Mouse (Mus musculus) cerebellum, postnatal 14 days (tissue): ENCODE data around the gene Gm44596.
"Not testable (repeated sequence)": the region's sequence is repeated elsewhere in the genome, so short reads cannot be mapped to it uniquely, and the experiment has no call there.

Source experiments
- DNase-seq, 2 experiments: peaks; one replicate each; pipeline ENCODE4 v3.0.0; 2021; ENCODE audit warnings: mixed read lengths in 2 of 2

The Gm44596 gene

DNA sequence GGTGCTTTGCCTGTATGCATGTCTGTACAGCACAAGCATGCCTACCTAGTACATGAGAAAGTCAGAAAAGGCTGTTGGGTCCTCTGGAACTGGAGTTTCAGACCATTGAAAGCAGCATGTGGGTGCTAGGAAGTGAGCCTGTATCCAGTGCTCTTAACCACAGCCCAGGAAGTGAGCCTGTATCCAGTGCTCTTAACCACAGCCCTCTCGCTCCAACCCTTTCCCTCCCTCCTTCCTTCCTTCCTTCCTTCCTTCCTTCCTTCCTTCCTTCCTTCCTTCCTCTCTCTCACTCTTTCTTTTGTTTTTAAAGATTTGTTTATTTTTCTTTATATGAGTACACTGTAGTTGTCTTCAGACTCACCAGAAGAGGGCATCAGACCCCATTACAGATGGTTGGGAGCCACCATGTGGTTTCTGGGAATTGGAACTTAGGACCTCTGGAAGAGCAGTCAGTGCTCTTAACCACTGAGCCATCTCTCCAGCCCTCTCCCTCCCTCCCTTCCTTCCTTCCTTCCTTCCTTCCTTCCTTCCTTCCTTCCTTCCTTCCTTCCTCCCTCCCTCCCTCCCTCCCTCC, 5.4 kb downstream of the Gm44596 start:
- not testable (repeated sequence) for DNase-seq

DNA sequence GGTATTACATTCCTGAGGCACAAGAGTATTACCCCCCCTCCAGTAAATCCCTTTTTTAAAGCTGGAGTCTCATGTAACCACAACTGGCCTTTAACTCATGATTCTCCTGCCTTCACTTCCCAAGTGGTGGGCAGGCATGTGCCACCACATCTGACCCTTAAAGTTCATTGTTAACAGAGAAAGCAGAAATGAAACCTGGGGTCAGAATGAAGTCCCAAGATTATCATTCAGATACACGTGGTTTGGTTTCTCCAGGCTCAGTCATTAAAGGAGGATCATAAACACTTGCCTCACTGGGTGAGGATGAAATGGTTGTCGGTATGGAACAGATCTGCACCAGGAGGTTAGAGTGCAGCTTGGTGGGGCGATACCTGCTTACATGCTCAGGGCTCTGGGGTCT, 6.0 kb downstream of the Gm44596 start:
- no peak for DNase-seq

DNA sequence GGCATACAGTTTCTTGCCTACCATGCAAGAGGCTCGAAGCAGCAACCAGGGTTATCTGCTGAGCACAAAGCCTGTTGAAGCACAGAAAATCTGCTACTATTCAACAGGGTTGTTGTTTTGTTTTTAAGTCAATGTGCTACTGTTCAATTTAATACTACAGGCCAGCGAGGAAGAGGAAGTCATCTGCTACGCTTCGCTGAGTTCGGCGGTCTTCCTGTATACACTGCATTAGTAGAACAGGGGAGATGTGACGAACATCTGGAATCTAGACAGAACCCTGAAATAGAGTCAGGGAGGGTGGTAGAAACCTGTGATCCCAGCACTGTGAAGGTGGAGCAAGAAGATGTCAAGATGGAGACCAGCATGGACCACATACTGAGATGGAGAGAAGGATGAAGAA, 8.4 kb downstream of the Gm44596 start:
- no peak for DNase-seq

DNA sequence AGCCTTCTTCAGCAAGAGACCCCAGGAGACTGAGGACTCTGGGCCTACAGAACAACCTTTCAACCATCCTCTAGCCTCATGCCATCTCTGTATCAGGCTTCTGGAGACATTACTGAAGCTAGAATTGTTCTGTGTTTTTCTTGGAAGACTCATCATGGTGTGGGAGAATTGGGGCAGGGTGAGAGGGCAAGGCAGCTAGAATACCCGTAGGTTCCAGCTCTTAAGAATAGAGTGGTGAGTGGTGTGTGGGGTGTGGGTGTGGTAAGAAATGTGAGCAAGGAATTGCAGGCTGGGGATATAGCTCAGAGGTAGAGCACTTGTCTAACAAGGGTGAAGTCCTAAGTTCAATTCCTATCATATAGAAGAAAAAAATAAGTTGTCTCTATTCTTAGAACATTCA, 9.7 kb downstream of the Gm44596 start:
- no peak for DNase-seq

GRCm38 (mm10) chr6:128389185-128389584, 13.9 kb downstream of the Gm44596 start:
- DNase-seq: no peak

GRCm38 (mm10) chr6:128390683-128391082, 15.4 kb downstream of the Gm44596 start:
- DNase-seq: no peak

- DNase-seq: no peak
Observed at GRCm38 (mm10) chr6:128397574-128398261, 22.4 kb downstream of the Gm44596 start.

- DNase-seq: no peak
Observed at GRCm38 (mm10) chr6:128398996-128399395, 23.7 kb downstream of the Gm44596 start, which contains the start of gene Nrip2. Gene Nrip2, plus strand, starts transcription at chr6:128399296.

- DNase-seq: peak; percentile 75 to 85
Observed at GRCm38 (mm10) chr6:128399421-128400185, 24.3 kb downstream of the Gm44596 start.

DNA sequence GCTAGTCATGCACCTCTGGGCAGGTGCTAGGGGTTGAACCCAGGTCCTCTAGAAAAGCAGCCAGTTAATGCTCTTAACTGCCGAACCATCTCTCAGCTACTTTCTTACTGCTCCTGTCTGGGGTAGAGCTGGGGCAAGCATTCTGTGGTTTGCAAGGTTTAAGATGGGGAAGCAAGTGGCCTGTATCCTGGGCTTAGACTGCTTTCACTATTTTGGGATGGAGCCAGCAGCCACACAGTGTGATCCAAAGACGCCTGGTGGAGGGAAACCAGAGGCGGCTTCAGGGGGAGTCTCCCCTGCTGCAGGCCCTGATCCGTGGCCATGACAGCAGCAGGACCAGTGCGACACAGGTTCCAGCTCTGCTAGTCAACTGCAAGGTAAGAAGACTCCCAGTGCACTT, 29.4 kb downstream of the Gm44596 start:
- DNase-seq: peak in 1 of 2 experiments; percentile 26

- no peak for DNase-seq
Observed at GRCm38 (mm10) chr6:128408544-128409125, 33.3 kb downstream of the Gm44596 start.

DNA sequence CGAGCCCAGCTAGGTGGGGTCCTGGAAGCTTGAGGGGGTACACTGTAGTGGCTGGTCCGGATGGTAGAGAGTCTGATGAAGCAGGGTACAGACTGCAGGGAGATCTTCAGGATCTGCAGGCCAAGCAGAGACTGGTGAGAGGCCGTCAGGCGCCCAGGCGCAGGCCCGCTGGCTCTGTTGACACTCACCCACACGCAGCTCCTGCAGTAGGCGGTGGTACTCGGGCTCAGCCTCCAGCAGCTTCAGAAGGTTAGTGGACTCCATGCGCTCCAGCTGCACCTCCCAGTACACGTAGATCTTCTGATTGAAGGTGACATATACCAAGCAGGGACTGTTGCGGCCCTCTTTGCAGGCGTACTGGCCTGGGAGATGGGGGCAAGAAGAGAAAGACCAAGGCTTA, 35.0 kb downstream of the Gm44596 start:
- no peak for DNase-seq

- DNase-seq: peak; percentile 88 to 92
Observed at GRCm38 (mm10) chr6:128411115-128411514, 35.8 kb downstream of the Gm44596 start.

- DNase-seq: no peak
Observed at GRCm38 (mm10) chr6:128416169-128416568, 40.9 kb downstream of the Gm44596 start.

- no peak for DNase-seq
Observed at GRCm38 (mm10) chr6:128418076-128418475, 42.8 kb downstream of the Gm44596 start.

DNA sequence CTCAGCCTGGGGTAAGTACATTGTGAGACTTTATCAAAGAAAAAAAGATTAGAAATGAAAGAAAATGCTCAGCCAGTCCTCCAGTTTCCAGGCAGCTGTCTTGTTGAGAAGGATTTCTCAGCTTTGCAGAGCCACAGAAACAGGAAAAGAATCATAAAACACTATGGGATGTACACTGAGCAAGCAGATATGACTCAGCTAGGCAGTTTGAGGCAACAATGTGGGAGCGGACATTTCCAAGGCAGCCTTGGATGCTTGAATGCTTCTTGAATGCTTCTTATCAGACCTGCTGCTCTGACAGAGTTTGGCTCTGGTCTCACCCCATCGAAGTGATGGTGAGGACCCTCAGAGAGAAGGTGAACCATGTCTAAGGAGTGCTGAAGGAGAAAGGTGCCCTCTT, 45.7 kb downstream of the Gm44596 start:
- DNase-seq: no peak

DNA sequence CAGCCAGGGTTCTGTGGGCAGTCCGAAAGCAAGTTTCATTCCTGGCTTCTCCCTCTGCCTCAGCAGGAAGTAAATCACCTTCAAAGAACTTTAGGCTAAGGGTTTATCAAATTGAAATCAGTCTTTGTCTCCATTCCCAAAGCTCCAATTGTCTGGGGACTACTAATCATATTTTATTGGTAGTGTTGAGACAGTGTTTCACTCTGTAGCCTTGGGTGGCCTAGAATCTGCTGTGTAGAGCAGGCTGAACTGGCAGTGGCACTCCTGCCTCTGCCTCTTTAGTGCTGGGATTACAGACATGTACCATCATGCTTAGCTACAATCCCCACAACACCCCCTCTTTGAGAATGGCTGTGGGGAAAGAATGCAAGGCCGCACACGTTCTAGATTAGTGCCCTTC, 46.2 kb downstream of the Gm44596 start:
- no peak for DNase-seq

- DNase-seq: peak in 1 of 2 experiments; percentile 41
Observed at GRCm38 (mm10) chr6:128423496-128424268, 48.4 kb downstream of the Gm44596 start.

DNA sequence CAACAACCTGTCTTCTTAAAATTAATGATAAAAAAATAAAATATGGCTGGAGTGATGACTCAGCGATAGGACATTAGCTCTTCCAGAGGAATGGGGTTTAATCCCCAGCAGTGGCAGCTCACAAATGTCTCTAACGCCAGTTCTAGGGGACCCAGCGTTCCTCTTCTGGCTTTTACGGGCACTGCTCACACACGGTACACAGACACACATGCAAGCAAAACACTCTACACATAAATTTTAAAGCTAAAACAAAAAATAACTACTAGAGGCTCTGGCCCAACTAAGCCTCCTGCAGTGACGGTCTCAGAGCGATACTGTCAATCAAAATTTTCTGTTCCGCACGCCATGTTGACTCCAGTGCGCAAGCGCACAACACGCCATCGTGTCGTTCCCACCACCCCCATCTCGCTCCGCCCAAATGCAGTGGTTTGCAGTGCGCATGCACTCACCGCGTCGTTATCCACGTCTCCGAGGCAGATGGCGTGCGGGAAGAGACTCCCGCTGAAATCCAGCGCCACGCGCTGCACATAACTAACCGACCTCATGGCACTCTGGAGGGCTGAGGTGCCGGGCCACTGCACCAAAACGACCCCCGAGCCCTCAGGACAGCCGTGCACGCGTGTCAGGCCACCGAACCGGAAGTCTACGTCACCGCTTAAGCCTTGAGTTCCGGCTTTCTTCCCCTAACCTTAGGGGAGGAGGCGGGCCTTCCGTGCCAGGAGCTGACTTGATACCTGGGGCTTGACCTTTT, 49.1 kb downstream of the Gm44596 start, which contains the start of gene Itfg2:
TSS of gene Itfg2 (minus strand) at position 663 of the 751 bp plus-strand sequence.
- peak; percentile 96 to 97 for DNase-seq

DNA sequence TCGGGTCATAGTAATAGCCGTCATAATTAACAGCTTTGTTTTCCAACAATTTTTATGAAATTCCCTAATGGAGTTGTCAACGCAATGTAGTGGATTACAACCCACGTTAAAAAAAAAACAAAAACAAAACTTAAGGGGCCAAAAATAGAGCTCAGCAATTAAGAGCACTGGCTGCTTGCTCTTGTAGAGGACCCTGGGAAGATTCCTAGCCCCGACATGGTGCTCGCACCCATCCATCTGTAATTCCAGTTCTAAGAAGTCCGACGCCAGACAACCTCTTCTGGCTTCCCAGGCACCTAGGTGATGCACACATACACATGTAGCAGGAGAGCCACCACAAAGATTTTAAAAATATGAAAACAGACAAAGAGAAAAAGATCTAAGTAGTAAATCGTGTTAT, 49.7 kb downstream of the Gm44596 start:
- no peak for DNase-seq

GRCm38 (mm10) chr6:128427571-128427970, 52.3 kb downstream of the Gm44596 start:
- DNase-seq: no peak

DNA sequence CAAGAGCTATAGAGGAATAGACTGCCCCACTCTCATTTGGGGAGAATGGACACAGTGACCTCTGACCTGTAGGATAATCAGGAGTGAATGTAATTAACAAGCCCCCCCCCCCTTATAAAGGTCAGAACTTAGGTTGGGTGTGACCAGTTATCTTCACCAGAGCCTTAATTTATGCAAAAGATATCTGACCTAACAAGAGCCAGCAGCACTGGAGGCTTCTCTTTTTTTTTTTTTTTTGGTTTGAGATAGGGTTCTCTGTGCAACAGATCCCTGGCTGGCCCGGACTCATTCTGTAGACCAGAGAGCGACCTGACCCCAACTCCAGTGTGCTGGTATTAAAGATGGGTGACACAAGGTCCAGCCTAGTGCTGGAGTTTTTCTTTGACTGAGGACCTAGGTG, 54.0 kb downstream of the Gm44596 start:
- DNase-seq: no peak
